Mouse (Mus musculus): Measurements from ENCODE around the gene Aar2. TPM values are rescaled to one million over a fixed set of nuclear protein-coding genes. Genes with fewer than 3 reads are reported as not detected.

The Aar2 gene
- total and polyA plus RNA-seq, 3 experiments: 28.2 to 34.1 TPM; not detected in 1

- no peaks in the 10 kb centered on the region for H3K9me3 ChIP-seq (replicated peaks; ENCODE audit: insufficient read depth, low read length)
- no peaks in the 10 kb centered on the region for H3K79me2 ChIP-seq (ENCODE audit: control insufficient read depth, insufficient read depth, low read length, poor library complexity)
- DNase-seq (ENCODE audit: low read depth, low spot score): no peak
- no peak overlapping the region for H3K4me3 ChIP-seq (ENCODE audit: control insufficient read depth in 1 of 2, insufficient read depth in 1 of 2, low read depth in 2 of 2, low read length in 2 of 2)
- H3K36me3 ChIP-seq (ENCODE audit: control insufficient read depth in 1 of 2, insufficient read depth in 2 of 2, low read length in 2 of 2): no peaks in the 10 kb centered on the region
- no peaks in the 10 kb centered on the region for H3K4me1 ChIP-seq (ENCODE audit: control insufficient read depth in 1 of 2, insufficient read depth in 2 of 2, low read length in 2 of 2)
- H3K27ac ChIP-seq (ENCODE audit: control insufficient read depth, low read depth, low read length): no peak overlapping the region
- no peak for TF ChIP-seq TAL1 (IDR thresholded peaks at IDR 0.05; ENCODE audit: low read length)
- no peak for TF ChIP-seq MAZ (IDR thresholded peaks at IDR 0.05; ENCODE audit: low read depth, low read length)
- TF ChIP-seq CHD2 (IDR thresholded peaks at IDR 0.05; ENCODE audit: low read length): no peak
- no peak for TF ChIP-seq TBP (IDR thresholded peaks at IDR 0.05; ENCODE audit: low read depth, low read length)
- TF ChIP-seq TCF12 (IDR thresholded peaks at IDR 0.05; ENCODE audit: low read depth, low read length): no peak
- TF ChIP-seq NELFE (IDR thresholded peaks at IDR 0.05; ENCODE audit: low read depth, low read length): no peak
- no peak for TF ChIP-seq POLR2A (IDR thresholded peaks at IDR 0.05; ENCODE audit: control insufficient read depth in 1 of 2, insufficient read depth in 1 of 2, low read depth in 1 of 2, low read length in 2 of 2, poor library complexity in 1 of 2)
- no peak for TF ChIP-seq MYB (IDR thresholded peaks at IDR 0.05; ENCODE audit: low read depth, low read length)
- no peak for TF ChIP-seq USF1 (IDR thresholded peaks at IDR 0.05; ENCODE audit: low read depth, low read length)
- TF ChIP-seq NRF1 (IDR thresholded peaks at IDR 0.05; ENCODE audit: insufficient read depth, low read depth, low read length, poor library complexity, severe bottlenecking): no peak
- no peak for TF ChIP-seq RCOR1 (IDR thresholded peaks at IDR 0.05; ENCODE audit: low read depth, low read length)
- TF ChIP-seq ELF1 (IDR thresholded peaks at IDR 0.05; ENCODE audit: low read depth, low read length): no peak
- no peak for TF ChIP-seq POLR2AphosphoS2 (IDR thresholded peaks at IDR 0.05; ENCODE audit: low read length)
- no peak for TF ChIP-seq MAX (IDR thresholded peaks at IDR 0.05; ENCODE audit: low read length)
- no peaks in the 10 kb centered on the region for H3K27me3 ChIP-seq (ENCODE audit: control insufficient read depth in 1 of 2, insufficient read depth in 2 of 2, low read length in 2 of 2)
- H3K9ac ChIP-seq (ENCODE audit: control insufficient read depth, low read depth, low read length, poor library complexity, severe bottlenecking): no peak overlapping the region
Observed at GRCm38 (mm10) chr2:156617536-156617935, 70.2 kb downstream of the Aar2 start.

Other genes starting within 250 kb of the Aar2 start
- 1.2 and 1.8 TPM in 2 replicates for gene Cnbd2, start 235.3 kb upstream of the Aar2 start, total RNA-seq (2012; rRNA removed)
- gene Cnbd2, start 235.3 kb upstream of the Aar2 start, polyA plus RNA-seq (2012; ENCODE audit: insufficient read depth in 1 of 2, insufficient read length in 2 of 2, low read depth in 1 of 2, low replicate concordance in 2 of 2, missing spikeins in 1 of 2): 1 to 10 TPM in 1 of 2 experiments, not detected in 1; 4.8 TPM
- 37.4 and 49.6 TPM in 2 replicates for gene Scand1, start 234.9 kb upstream of the Aar2 start, total RNA-seq (2012; rRNA removed)
- 10 to 100 TPM in 1 of 2 experiments, not detected in 1; 75.6 TPM for gene Scand1, start 234.9 kb upstream of the Aar2 start, polyA plus RNA-seq (2012; ENCODE audit: insufficient read depth in 1 of 2, insufficient read length in 2 of 2, low read depth in 1 of 2, low replicate concordance in 2 of 2, missing spikeins in 1 of 2)
- 1.5 and 2.9 TPM in 2 replicates for gene Epb41l1, start 126.7 kb upstream of the Aar2 start, total RNA-seq (2012; rRNA removed)
- 1 to 10 TPM in 1 of 2 experiments, not detected in 1; 7.3 TPM for gene Epb41l1, start 126.7 kb upstream of the Aar2 start, polyA plus RNA-seq (2012; ENCODE audit: insufficient read depth in 1 of 2, insufficient read length in 2 of 2, low read depth in 1 of 2, low replicate concordance in 2 of 2, missing spikeins in 1 of 2)
- 10.3 and 10.4 TPM in 2 replicates for gene Dlgap4, start 66.1 kb downstream of the Aar2 start, total RNA-seq (2012; rRNA removed)
- 10 to 100 TPM in 1 of 2 experiments, not detected in 1; 39.6 TPM for gene Dlgap4, start 66.1 kb downstream of the Aar2 start, polyA plus RNA-seq (2012; ENCODE audit: insufficient read depth in 1 of 2, insufficient read length in 2 of 2, low read depth in 1 of 2, low replicate concordance in 2 of 2, missing spikeins in 1 of 2)
- 1.2 and 2.8 TPM in 2 replicates for gene Myl9, start 227.8 kb downstream of the Aar2 start, total RNA-seq (2012; rRNA removed)
- 1 to 10 TPM in 1 of 2 experiments, not detected in 1; 1.3 TPM for gene Myl9, start 227.8 kb downstream of the Aar2 start, polyA plus RNA-seq (2012; ENCODE audit: insufficient read depth in 1 of 2, insufficient read length in 2 of 2, low read depth in 1 of 2, low replicate concordance in 2 of 2, missing spikeins in 1 of 2)

Measured in MEL (cell line).